Comparison of ENCODE assay signal across 23 mouse cellular contexts in the genomic region with DNA sequence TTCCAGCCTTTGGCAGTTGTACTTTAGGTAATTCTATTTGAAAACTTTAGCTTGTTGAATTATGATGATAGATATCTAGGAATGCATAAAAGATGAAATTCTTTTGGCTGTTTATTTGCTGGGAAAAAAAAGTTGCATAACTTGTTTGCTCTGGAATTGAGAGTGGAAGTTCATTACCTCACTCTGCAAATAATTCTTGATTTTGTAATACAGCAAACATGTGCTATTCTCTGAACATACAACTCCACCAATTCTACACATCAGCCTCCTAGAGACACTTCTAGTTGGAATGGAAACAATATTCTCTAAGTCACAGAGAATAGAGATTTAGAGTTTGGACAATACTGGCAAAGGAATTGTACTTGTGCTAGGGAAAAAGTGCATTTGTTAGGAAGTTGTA.
"Had no signal": no experiment of that assay in that cellular context is flagged by ENCODE, and none has a peak within 500 bp of the region (broad histone marks: within the 10 kb centered on the region; RNA-seq: fewer than 3 reads in every experiment).

No protein-coding gene starts in this region.

- H3K27me3 ChIP-seq: heart, embryonic 12.5 days; hindbrain, embryonic 12.5 days; intestine, embryonic 15.5 days; limb, embryonic 12.5 days had no signal

- H3K4me2 ChIP-seq: heart, embryonic 12.5 days; hindbrain, embryonic 12.5 days; hindbrain, embryonic 14.5 days; intestine, embryonic 15.5 days; limb, embryonic 12.5 days had no signal

- H3K4me1 ChIP-seq: heart, embryonic 10.5 days; heart, embryonic 12.5 days; hindbrain, embryonic 10.5 days; hindbrain, embryonic 12.5 days; intestine, embryonic 15.5 days; limb, embryonic 10.5 days; limb, embryonic 12.5 days had no signal

- H3K27ac ChIP-seq: heart, embryonic 10.5 days; hindbrain, embryonic 10.5 days; hindbrain, embryonic 12.5 days; hindbrain, embryonic 14.5 days; intestine, embryonic 15.5 days; layer of hippocampus, adult 2 months; left cerebral cortex, adult 2 months; limb, embryonic 10.5 days; limb, embryonic 12.5 days had no signal

- H3K36me3 ChIP-seq: heart, embryonic 10.5 days; heart, embryonic 12.5 days; hindbrain, embryonic 10.5 days; hindbrain, embryonic 12.5 days; intestine, embryonic 15.5 days; limb, embryonic 10.5 days; limb, embryonic 12.5 days had no signal

- ATAC-seq: forebrain, postnatal 0 days; hindbrain, embryonic 16.5 days; inflammation-experienced regulatory T-cells, adult 6 months; intestine, embryonic 15.5 days; intestine, postnatal 0 days had no signal

- H3K4me3 ChIP-seq: heart, embryonic 10.5 days; heart, embryonic 12.5 days; hindbrain, embryonic 10.5 days; hindbrain, embryonic 12.5 days; intestine, embryonic 15.5 days; layer of hippocampus, adult 2 months; left cerebral cortex, adult 2 months; limb, embryonic 10.5 days; limb, embryonic 12.5 days had no signal

- H3K9me3 ChIP-seq: heart, embryonic 10.5 days; heart, embryonic 12.5 days; hindbrain, embryonic 10.5 days; hindbrain, embryonic 12.5 days; intestine, embryonic 15.5 days; limb, embryonic 10.5 days; limb, embryonic 12.5 days had no signal

- H3K9ac ChIP-seq: forebrain, postnatal 0 days; heart, embryonic 12.5 days; hindbrain, embryonic 12.5 days; hindbrain, embryonic 14.5 days; intestine, embryonic 15.5 days; limb, embryonic 12.5 days had no signal

- DNase-seq: forebrain, postnatal 0 days; gastrocnemius, postnatal 25 days; heart, adult 18-20 months; heart, postnatal 10 days; heart, postnatal 4 days; kidney, adult 18-20 months; kidney, adult 8-10 months; kidney, postnatal 10 days; kidney, postnatal 25 days; kidney, postnatal 4 days had no signal
